Mouse (Mus musculus) thymus, postnatal 14 days (tissue): ENCODE data around the gene Papss1.
"Not testable (repeated sequence)": the region's sequence is repeated elsewhere in the genome, so short reads cannot be mapped to it uniquely, and the experiment has no call there.

Experiments used
- DNase-seq: peaks from one replicate; pipeline ENCODE4 v3.0.0; 2021

The Papss1 gene

GRCm38 (mm10) chr3:131564430-131565256 is at the start of gene Papss1:
Papss1 (plus strand) TSS chr3:131564768.
- DNase-seq: peak; percentile 100

GRCm38 (mm10) chr3:131516332-131516999 is 48.1 kb upstream of the Papss1 start:
- no peak for DNase-seq

GRCm38 (mm10) chr3:131517756-131518155 is 46.8 kb upstream of the Papss1 start:
- no peak for DNase-seq

GRCm38 (mm10) chr3:131521206-131521605 is 43.4 kb upstream of the Papss1 start:
- DNase-seq: no peak

- DNase-seq: no peak
These were observed 42.3 kb upstream of the Papss1 start for GRCm38 (mm10) chr3:131522243-131522642.

- DNase-seq: no peak
These were observed 40.8 kb upstream of the Papss1 start for GRCm38 (mm10) chr3:131523749-131524148.

- DNase-seq: no peak
These were observed 40.4 kb upstream of the Papss1 start for GRCm38 (mm10) chr3:131524210-131524609.

- DNase-seq: peak; percentile 41
These were observed 39.8 kb upstream of the Papss1 start for GRCm38 (mm10) chr3:131524779-131525178.

- no peak for DNase-seq
These were observed 39.3 kb upstream of the Papss1 start for GRCm38 (mm10) chr3:131525229-131525628.

GRCm38 (mm10) chr3:131541244-131541942 is 23.2 kb upstream of the Papss1 start:
- DNase-seq: no peak

GRCm38 (mm10) chr3:131547562-131547961 is 17.0 kb upstream of the Papss1 start:
- DNase-seq: not testable (repeated sequence)

- no peak for DNase-seq
These were observed 14.5 kb upstream of the Papss1 start for GRCm38 (mm10) chr3:131550046-131550445.

GRCm38 (mm10) chr3:131552349-131553254 is 12.0 kb upstream of the Papss1 start:
- peak; percentile 26 for DNase-seq

- DNase-seq: no peak
These were observed 8.8 kb upstream of the Papss1 start for GRCm38 (mm10) chr3:131555771-131556170.

- no peak for DNase-seq
These were observed 3.0 kb upstream of the Papss1 start for GRCm38 (mm10) chr3:131561591-131561990.

- no peak for DNase-seq
These were observed 666 bp downstream of the Papss1 start for GRCm38 (mm10) chr3:131565257-131565610.

- DNase-seq: no peak
These were observed 1.7 kb downstream of the Papss1 start for GRCm38 (mm10) chr3:131566281-131566680.

GRCm38 (mm10) chr3:131570506-131570905 is 5.9 kb downstream of the Papss1 start:
- no peak for DNase-seq

GRCm38 (mm10) chr3:131573555-131573954 is 9.0 kb downstream of the Papss1 start:
- DNase-seq: no peak

GRCm38 (mm10) chr3:131578434-131579104 is 14.0 kb downstream of the Papss1 start:
- DNase-seq: no peak

- no peak for DNase-seq
These were observed 15.5 kb downstream of the Papss1 start for GRCm38 (mm10) chr3:131580040-131580439.

- no peak for DNase-seq
These were observed 16.5 kb downstream of the Papss1 start for GRCm38 (mm10) chr3:131581096-131581495.
